Mouse (Mus musculus) hematopoietic stem cell, adult 5-6 weeks (primary cell): ENCODE measurements at regions not wholly inside any gene's neighbourhood (a gene's known extent, or its start where the extent isn't known, plus 50 kb on each side); places are given as distances from the start of the nearest gene placed in this dataset.

ENCODE experiments used
- ATAC-seq, 2 experiments: fragments of 125-278 bp in 1 of 2; replicated peaks in 1 of 2; 2 replicates each; pipeline ENCODE4 v1.8.0; 2016 to 2017; ENCODE audit warnings: inconsistent platforms in 2 of 2, mild to moderate bottlenecking in 2 of 2, moderate number of reproducible peaks in 2 of 2, low read depth in 1 of 2, moderate TSS enrichment in 1 of 2; ENCODE audit not compliant: low FRiP score in 2 of 2, poor library complexity in 2 of 2, severe bottlenecking in 2 of 2, insufficient read depth in 1 of 2, low TSS enrichment in 1 of 2

- ATAC-seq: no peak
Observed at GRCm38 (mm10) chr2:7840612-7841011, 331.2 kb upstream of the Celf2 start.

- ATAC-seq: no peak
Observed at GRCm38 (mm10) chr2:7837877-7838276, 328.5 kb upstream of the Celf2 start.

- ATAC-seq: no peak
Observed at GRCm38 (mm10) chr2:7831239-7831638, 321.9 kb upstream of the Celf2 start.

GRCm38 (mm10) chr2:7826272-7826671 is 316.9 kb upstream of the Celf2 start:
- no peak for ATAC-seq

- ATAC-seq: peak; percentile 75 to 80; a peak in 3 of 4 replicates
Observed at GRCm38 (mm10) chr2:7796415-7796814, 287.1 kb upstream of the Celf2 start.

- no peak for ATAC-seq
Observed at GRCm38 (mm10) chr2:7792456-7793145, 283.2 kb upstream of the Celf2 start.

GRCm38 (mm10) chr2:7778610-7779009 is 269.2 kb upstream of the Celf2 start:
- ATAC-seq: no peak

- ATAC-seq: no peak
Observed at GRCm38 (mm10) chr2:7734097-7734730, 224.9 kb upstream of the Celf2 start.

- ATAC-seq: no peak
Observed at GRCm38 (mm10) chr2:7730960-7731359, 221.6 kb upstream of the Celf2 start.

- no peak for ATAC-seq
Observed at GRCm38 (mm10) chr2:7722283-7722935, 213.0 kb upstream of the Celf2 start.

- no peak for ATAC-seq
Observed at GRCm38 (mm10) chr2:7711046-7711445, 201.7 kb upstream of the Celf2 start.

- no peak for ATAC-seq
Observed at GRCm38 (mm10) chr2:7710476-7710875, 201.1 kb upstream of the Celf2 start.

GRCm38 (mm10) chr2:7683355-7683754 is 174.0 kb upstream of the Celf2 start:
- no peak for ATAC-seq

GRCm38 (mm10) chr2:7640892-7641291 is 131.5 kb upstream of the Celf2 start:
- ATAC-seq: no peak

- no peak for ATAC-seq
Observed at GRCm38 (mm10) chr2:7622716-7623285, 113.4 kb upstream of the Celf2 start.

- ATAC-seq: no peak
Observed at GRCm38 (mm10) chr2:7619888-7620664, 110.7 kb upstream of the Celf2 start.

GRCm38 (mm10) chr2:7578196-7578595 is 68.8 kb upstream of the Celf2 start:
- no peak for ATAC-seq
